Mouse (Mus musculus) thymus, adult 2 months (tissue): Measurements from ENCODE around the gene Cep164. TPM values are rescaled to one million over a fixed set of nuclear protein-coding genes. Genes with fewer than 3 reads are reported as not detected.

Source experiments
- DNase-seq: peaks from one replicate; pipeline ENCODE4 v3.0.0; 2021
- H3K27ac ChIP-seq: fragments of 200-500 bp; 2 replicates; pipeline ENCODE4 v1.5.1; 2012; ENCODE audit warnings: low read length, control low read depth; ENCODE audit not compliant: control insufficient read depth, insufficient read depth
- H3K27me3 ChIP-seq: fragments of 200-500 bp; 2 replicates; pipeline ENCODE4 v1.6.1; 2012; ENCODE audit warnings: mild to moderate bottlenecking, low read length, moderate library complexity, mixed read lengths; ENCODE audit not compliant: control insufficient read depth, insufficient read depth
- H3K36me3 ChIP-seq: fragments of 200-500 bp; 2 replicates; pipeline ENCODE4 v1.6.1; 2012; ENCODE audit warnings: mild to moderate bottlenecking, low read length, moderate library complexity; ENCODE audit not compliant: control insufficient read depth, insufficient read depth
- H3K4me1 ChIP-seq: fragments of 200-500 bp; replicated peaks from 2 replicates; pipeline ENCODE4 v1.6.1; 2012; ENCODE audit warnings: low read length; ENCODE audit not compliant: control insufficient read depth, insufficient read depth
- H3K4me3 ChIP-seq: fragments of 200-500 bp; 2 replicates; pipeline ENCODE4 v1.5.1; 2012; ENCODE audit warnings: mild to moderate bottlenecking, low read length, control low read depth, moderate library complexity; ENCODE audit not compliant: control insufficient read depth, insufficient read depth
- CTCF ChIP-seq: fragments of 200-500 bp; IDR thresholded peaks from 2 replicates; pipeline ENCODE4 v1.5.1; 2012; ENCODE audit warnings: mild to moderate bottlenecking, control low read depth, low read length, moderate library complexity, borderline replicate concordance; ENCODE audit not compliant: control insufficient read depth, poor library complexity, insufficient read depth; ENCODE audit errors: extremely low read depth
- POLR2A ChIP-seq: fragments of 200-500 bp; IDR thresholded peaks from 2 replicates; pipeline ENCODE4 v1.6.1; 2012; ENCODE audit warnings: mild to moderate bottlenecking, low read length, control low read depth, moderate library complexity; ENCODE audit not compliant: control insufficient read depth, poor library complexity, insufficient read depth; ENCODE audit errors: extremely low read depth
- WGBS: fragments of 180-500 bp; shearing (Covaris S2); methylation state at CpG from one replicate; pipeline ENCODE4 v1.1.7; 2018; 5-methylcytosine and 5-hydroxymethylcytosine counted together
- polyA plus RNA-seq: library from polyadenylated mRNA; depleted of rRNA; stranded (reverse); fragments of >200 nt; gene quantifications from 2 replicates; pipeline ENCODE4 v1.2.3, GENCODE M21; 2012

Gene Cep164
- polyA plus RNA-seq, 1 experiment: 32.0 TPM

DNA sequence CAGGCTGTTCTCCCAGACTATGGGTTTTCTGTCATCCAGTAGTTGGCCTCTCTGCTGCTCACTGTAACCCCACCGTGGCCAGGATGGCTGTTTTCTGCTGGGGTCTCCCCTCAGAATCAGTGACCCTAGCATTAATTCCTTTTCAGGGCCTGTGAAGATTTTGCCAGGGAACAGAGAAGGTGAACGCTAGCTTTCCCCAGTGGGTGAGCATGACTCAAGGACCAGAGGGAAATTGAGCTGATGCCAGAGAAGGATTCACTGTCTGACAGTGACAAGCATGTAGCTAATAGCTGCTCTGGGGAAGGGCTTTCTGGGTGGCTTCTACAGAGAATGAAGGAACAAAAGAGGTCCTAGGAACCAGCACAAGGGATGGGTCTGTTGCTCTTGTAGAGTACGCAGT is 17.1 kb upstream of the Cep164 start:
- no peak overlapping the region for H3K27ac ChIP-seq
- DNase-seq: no peak
- peaks cover 20% of the 10 kb centered on the region for H3K4me1 ChIP-seq
- no peak overlapping the region for H3K4me3 ChIP-seq
- H3K27me3 ChIP-seq: no peaks in the 10 kb centered on the region
- 89% methylated on average over 3 of the region's 3 CpGs for WGBS
- no peaks in the 10 kb centered on the region for H3K36me3 ChIP-seq
- no peak for TF ChIP-seq POLR2A
- TF ChIP-seq CTCF: no peak

DNA sequence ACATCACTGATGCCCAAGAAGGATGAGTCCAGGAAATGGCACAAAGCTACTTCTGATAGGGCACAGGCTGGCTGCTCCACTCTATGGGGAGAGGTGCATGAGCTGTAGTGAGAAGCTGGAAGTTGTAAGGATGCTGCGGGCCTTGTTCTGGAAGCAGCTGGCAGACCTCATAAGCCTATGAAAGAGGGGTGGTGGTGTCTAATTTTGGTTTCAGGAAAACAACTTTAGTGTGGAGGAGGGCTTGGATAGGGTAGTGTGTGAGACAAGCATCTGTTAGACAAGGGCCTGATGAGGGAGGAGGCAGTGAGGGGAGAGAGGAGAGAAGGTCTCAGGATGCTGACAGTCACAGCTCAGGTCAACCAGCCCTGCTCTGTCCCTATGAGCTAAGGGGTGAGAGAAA is 15.3 kb upstream of the Cep164 start:
- H3K4me3 ChIP-seq: no peak overlapping the region
- no peaks in the 10 kb centered on the region for H3K27me3 ChIP-seq
- no peak for DNase-seq
- TF ChIP-seq POLR2A (no peak), CTCF (no peak)
- H3K4me1 ChIP-seq: peaks cover 28% of the 10 kb centered on the region
- H3K27ac ChIP-seq: no peak overlapping the region
- 90% methylated on average over 1 of the region's 1 CpGs for WGBS
- H3K36me3 ChIP-seq: no peaks in the 10 kb centered on the region

DNA sequence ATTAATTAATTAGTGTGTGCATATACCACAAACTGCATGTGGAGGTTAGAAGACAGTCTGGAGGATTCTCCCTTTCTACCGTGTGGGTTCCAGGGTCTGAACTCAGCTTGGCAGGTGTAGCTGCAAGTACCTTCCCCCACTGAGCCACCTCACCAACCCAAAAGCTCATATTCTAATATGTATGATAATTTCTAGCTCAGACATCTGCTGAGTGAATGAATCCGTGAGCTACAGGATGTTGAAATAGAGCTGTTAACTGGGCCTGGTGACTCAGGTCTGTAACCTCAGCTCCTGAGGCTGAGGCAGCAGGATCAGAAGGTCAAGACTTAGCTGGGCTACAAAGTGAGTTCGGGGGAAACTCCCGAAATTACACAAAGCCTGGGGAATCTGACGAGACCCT is 14.5 kb upstream of the Cep164 start:
- Histone ChIP-seq H3K36me3 (no peaks in the 10 kb centered on the region), H3K4me3 (no peak overlapping the region), H3K4me1 (peaks cover 30% of the 10 kb centered on the region), H3K27ac (no peak overlapping the region), H3K27me3 (no peaks in the 10 kb centered on the region)
- no peak for DNase-seq
- TF ChIP-seq CTCF (no peak), POLR2A (no peak)
- 68% methylated on average over 5 of the region's 5 CpGs for WGBS

DNA sequence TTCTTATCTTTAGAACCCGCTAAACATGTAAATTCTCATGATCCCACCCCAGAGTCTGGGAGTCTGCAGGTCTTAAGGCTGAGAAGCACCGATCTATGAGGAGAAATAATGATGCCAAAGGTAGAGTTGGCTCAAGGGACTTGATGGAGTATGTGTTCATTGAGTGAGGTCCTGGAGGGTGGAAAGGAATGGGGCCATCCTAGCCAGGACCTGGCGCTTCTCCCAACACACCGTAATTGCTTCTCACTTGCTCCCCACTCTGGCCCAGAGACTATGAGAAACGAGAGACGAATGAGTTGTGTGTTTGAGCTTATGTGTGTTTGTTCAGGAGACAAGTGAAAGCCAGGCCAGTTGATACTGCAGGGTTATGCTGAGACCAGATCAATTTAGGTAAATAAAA is 13.0 kb upstream of the Cep164 start:
- no peak for DNase-seq
- H3K27me3 ChIP-seq: no peaks in the 10 kb centered on the region
- peaks cover 17% of the 10 kb centered on the region for H3K4me1 ChIP-seq
- no peak overlapping the region for H3K4me3 ChIP-seq
- TF ChIP-seq CTCF (no peak), POLR2A (no peak)
- H3K36me3 ChIP-seq: no peaks in the 10 kb centered on the region
- H3K27ac ChIP-seq: no peak overlapping the region
- 76% methylated on average over 6 of the region's 6 CpGs for WGBS

DNA sequence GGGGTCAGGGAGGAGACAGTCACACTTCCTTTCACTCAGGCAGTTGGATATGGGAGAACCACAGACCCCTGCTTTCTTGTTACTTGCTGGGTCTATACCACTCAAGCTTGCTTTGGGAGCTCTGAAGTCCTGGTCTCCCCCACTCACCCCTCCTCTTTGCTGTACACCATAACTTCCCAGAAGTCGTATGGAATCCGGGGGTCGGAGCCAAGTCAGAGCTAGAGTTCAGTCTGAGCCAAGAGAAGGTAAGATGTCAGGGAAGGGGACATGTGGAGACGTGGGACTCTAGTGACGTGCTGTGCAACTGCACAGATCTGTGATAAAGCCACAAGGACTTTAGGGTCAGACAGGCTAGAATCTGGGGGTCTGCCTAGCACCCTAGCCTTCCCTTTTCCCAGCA is 11.8 kb upstream of the Cep164 start:
- Histone ChIP-seq H3K27ac (no peak overlapping the region), H3K36me3 (no peaks in the 10 kb centered on the region), H3K27me3 (no peaks in the 10 kb centered on the region), H3K4me3 (no peak overlapping the region), H3K4me1 (peaks cover 17% of the 10 kb centered on the region)
- TF ChIP-seq POLR2A (no peak), CTCF (no peak)
- 85% methylated on average over 5 of the region's 5 CpGs for WGBS
- DNase-seq: no peak

DNA sequence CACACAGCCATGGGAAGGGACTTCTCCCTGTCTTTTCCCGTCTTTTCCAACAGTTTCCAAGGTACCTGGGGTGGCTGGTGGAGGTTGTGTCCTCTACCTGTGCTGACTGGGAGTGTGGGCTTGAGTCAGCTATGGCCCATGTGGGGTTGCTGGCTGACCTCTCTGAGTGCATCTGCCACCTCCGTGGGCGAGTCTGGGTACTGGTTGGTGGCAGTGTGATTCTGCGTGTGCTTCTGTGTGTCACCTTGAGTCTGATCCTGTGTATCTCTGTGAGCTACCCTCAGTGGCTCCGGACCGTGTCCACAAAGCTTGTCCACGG is 11.4 kb upstream of the Cep164 start:
- Histone ChIP-seq H3K4me1 (peaks cover 17% of the 10 kb centered on the region), H3K4me3 (no peak overlapping the region), H3K36me3 (no peaks in the 10 kb centered on the region), H3K27ac (no peak overlapping the region), H3K27me3 (no peaks in the 10 kb centered on the region)
- no peak for DNase-seq
- TF ChIP-seq CTCF (no peak), POLR2A (no peak)
- WGBS: 70% methylated on average over 7 of the region's 7 CpGs
